Mouse (Mus musculus): ENCODE data around the gene Cd28.

GRCm38 (mm10) chr1:60667873-60668616 lies 48.6 kb upstream of the Cd28 start:
- TF ChIP-seq CTCF (IDR thresholded peaks at IDR 0.05; ENCODE audit: low read depth) (no peak), EP300 (IDR thresholded peaks at IDR 0.05; ENCODE audit: low read depth) (no peak)

Measured in liver, postnatal 0 days (tissue).